In genomic region chr10:80985970-80986701, GRCm38 (mm10) we compare ENCODE assay signal across 8 mouse cellular contexts. TPM values are rescaled to one million over a fixed set of nuclear protein-coding genes. Genes with fewer than 3 reads are reported as not detected.
A peak's percentile ranks its signal among the peaks of the same experiment; 100 is the strongest.
DNase-seq lines count a peak whose midpoint lies in the region; ATAC-seq and TF ChIP-seq lines count a peak whose summit lies in the region.

No protein-coding gene starts in this region.

- no peak for DNase-seq in lung, embryonic 14.5 days
- DNase-seq in lung, postnatal 10 days, result no peak
- DNase-seq in adrenal gland, postnatal 10 days, result no peak
- DNase-seq in right cerebral cortex, adult 2 months (ENCODE audit: low spot score in 2 of 2), result no peak
- DNase-seq in gastrocnemius, postnatal 25 days, result no peak

- peak overlapping the region; percentile 64 for H3K4me2 ChIP-seq in lung, embryonic 14.5 days
- H3K4me2 ChIP-seq in embryonic facial prominence, embryonic 15.5 days (replicated peaks), result peak overlapping the region; percentile 56
- H3K4me2 ChIP-seq in limb, embryonic 12.5 days, result peak overlapping the region; percentile 50
- H3K4me2 ChIP-seq in neural tube, embryonic 15.5 days, result peak overlapping the region; percentile 51

- H3K36me3 ChIP-seq in lung, embryonic 14.5 days (ENCODE audit: insufficient read depth), result no peaks in the 10 kb centered on the region
- H3K36me3 ChIP-seq in embryonic facial prominence, embryonic 15.5 days, result no peaks in the 10 kb centered on the region
- no peaks in the 10 kb centered on the region for H3K36me3 ChIP-seq in limb, embryonic 12.5 days
- no peaks in the 10 kb centered on the region for H3K36me3 ChIP-seq in neural tube, embryonic 15.5 days

- no peak for TF ChIP-seq CTCF in lung, embryonic 14.5 days (IDR thresholded peaks at IDR 0.05; ENCODE audit: low read depth)

- H3K27me3 ChIP-seq in lung, embryonic 14.5 days (ENCODE audit: insufficient read depth, low read length), result peaks cover 31% of the 10 kb centered on the region
- peaks cover 34% of the 10 kb centered on the region for H3K27me3 ChIP-seq in embryonic facial prominence, embryonic 15.5 days
- H3K27me3 ChIP-seq in limb, embryonic 12.5 days, result peaks cover 67% of the 10 kb centered on the region
- H3K27me3 ChIP-seq in neural tube, embryonic 15.5 days (replicated peaks), result peaks cover 46% of the 10 kb centered on the region

- H3K9ac ChIP-seq in lung, embryonic 14.5 days, result peak overlapping the region; percentile 40
- H3K9ac ChIP-seq in embryonic facial prominence, embryonic 15.5 days, result no peak overlapping the region
- H3K9ac ChIP-seq in limb, embryonic 12.5 days (replicated peaks), result 0 out of 2 replicates have a peak overlapping the region, but pooled peaks have one; percentile 18
- H3K9ac ChIP-seq in neural tube, embryonic 15.5 days (replicated peaks), result peak overlapping the region; percentile 21; the same call in 1 of the 2 replicates

- peaks cover 5% of the 10 kb centered on the region for H3K4me1 ChIP-seq in lung, embryonic 14.5 days (ENCODE audit: insufficient read depth)
- peaks cover 16% of the 10 kb centered on the region for H3K4me1 ChIP-seq in embryonic facial prominence, embryonic 15.5 days
- peaks cover 12% of the 10 kb centered on the region for H3K4me1 ChIP-seq in limb, embryonic 12.5 days (replicated peaks)
- peaks cover 16% of the 10 kb centered on the region for H3K4me1 ChIP-seq in neural tube, embryonic 15.5 days

- no peak for ATAC-seq in lung, embryonic 14.5 days (ENCODE audit: insufficient read depth)
- ATAC-seq in embryonic facial prominence, embryonic 15.5 days (ENCODE audit: insufficient number of reproducible peaks, low FRiP score, low TSS enrichment, low read depth), result no peak
- no peak for ATAC-seq in limb, embryonic 12.5 days (ENCODE audit: insufficient number of reproducible peaks, insufficient read depth, low FRiP score, low TSS enrichment, low read depth)
- no peak for ATAC-seq in neural tube, embryonic 15.5 days (ENCODE audit: low FRiP score)

- 32% methylated on average over 13 of the region's 13 CpGs for WGBS in lung, embryonic 14.5 days
- WGBS in embryonic facial prominence, embryonic 15.5 days, result 29% methylated on average over 13 of the region's 13 CpGs
- WGBS in limb, embryonic 12.5 days, result 35% methylated on average over 13 of the region's 13 CpGs
- WGBS in neural tube, embryonic 15.5 days, result 37% methylated on average over 13 of the region's 13 CpGs

- H3K27ac ChIP-seq in lung, embryonic 14.5 days (ENCODE audit: low read depth), result no peak overlapping the region
- no peak overlapping the region for H3K27ac ChIP-seq in embryonic facial prominence, embryonic 15.5 days (replicated peaks)
- H3K27ac ChIP-seq in limb, embryonic 12.5 days, result no peak overlapping the region
- H3K27ac ChIP-seq in neural tube, embryonic 15.5 days (replicated peaks), result no peak overlapping the region

- peak overlapping the region; percentile 32 for H3K4me3 ChIP-seq in lung, embryonic 14.5 days (ENCODE audit: low read depth, low read length)
- peak overlapping the region; percentile 29 for H3K4me3 ChIP-seq in embryonic facial prominence, embryonic 15.5 days (replicated peaks)
- H3K4me3 ChIP-seq in limb, embryonic 12.5 days (replicated peaks), result peak overlapping the region; percentile 19; the same call in 1 of the 2 replicates
- H3K4me3 ChIP-seq in neural tube, embryonic 15.5 days (replicated peaks), result peak overlapping the region; percentile 26

- no peaks in the 10 kb centered on the region for H3K9me3 ChIP-seq in lung, embryonic 14.5 days (ENCODE audit: low read depth, low read length)
- no peaks in the 10 kb centered on the region for H3K9me3 ChIP-seq in embryonic facial prominence, embryonic 15.5 days (replicated peaks)
- no peaks in the 10 kb centered on the region for H3K9me3 ChIP-seq in limb, embryonic 12.5 days
- no peaks in the 10 kb centered on the region for H3K9me3 ChIP-seq in neural tube, embryonic 15.5 days (replicated peaks)

RNA-seq across cellular contexts. Expression of gene Gng7, which starts 28.6 kb away (rescaled TPM):
- 4.5 and 5.7 TPM in 2 replicates for polyA plus RNA-seq in lung, embryonic 14.5 days (2014; fragmentation: Nextera tagmentation; extraction: Ambion mirVana)
- polyA plus RNA-seq in embryonic facial prominence, embryonic 15.5 days (2015; fragmentation: Nextera tagmentation; extraction: Ambion mirVana), result 11.2 and 12.3 TPM in 2 replicates
- 6.2 and 6.4 TPM in 2 replicates for polyA plus RNA-seq in limb, embryonic 12.5 days (2016; fragmentation: Nextera tagmentation; extraction: Ambion mirVana)
- polyA plus RNA-seq in neural tube, embryonic 15.5 days (2015; fragmentation: Nextera tagmentation; extraction: Ambion mirVana), result 22.8 and 24.9 TPM in 2 replicates
- total RNA-seq in adrenal gland, postnatal 10 days (2021), result 1 to 10 TPM; 5.4 to 6.4 TPM
- total RNA-seq in gastrocnemius, postnatal 25 days (2021), result 1 to 10 TPM in 1 of 2 experiments, under 1 TPM in 1; 0.61 to 1.1 TPM

RNA-seq across cellular contexts. Expression of gene Diras1, which starts 39.3 kb away (rescaled TPM):
- polyA plus RNA-seq in lung, embryonic 14.5 days (2014; fragmentation: Nextera tagmentation; extraction: Ambion mirVana), result 0.08 and 0.09 TPM in 2 replicates
- polyA plus RNA-seq in embryonic facial prominence, embryonic 15.5 days (2015; fragmentation: Nextera tagmentation; extraction: Ambion mirVana), result 1.4 and 1.9 TPM in 2 replicates
- 0.33 TPM in 1 of 2 replicates, not detected in the other for polyA plus RNA-seq in limb, embryonic 12.5 days (2016; fragmentation: Nextera tagmentation; extraction: Ambion mirVana)
- 55.3 and 69.4 TPM in 2 replicates for polyA plus RNA-seq in neural tube, embryonic 15.5 days (2015; fragmentation: Nextera tagmentation; extraction: Ambion mirVana)
- total RNA-seq in adrenal gland, postnatal 10 days (2021), result 1 to 10 TPM; 2.8 to 3.4 TPM
- under 1 TPM in 1 of 2 experiments, not detected in 1; 0.51 TPM for total RNA-seq in gastrocnemius, postnatal 25 days (2021)

RNA-seq across cellular contexts. Expression of gene Slc39a3, which starts 51.1 kb away (rescaled TPM):
- polyA plus RNA-seq in lung, embryonic 14.5 days (2014; fragmentation: Nextera tagmentation; extraction: Ambion mirVana), result 11.7 and 15.2 TPM in 2 replicates
- polyA plus RNA-seq in embryonic facial prominence, embryonic 15.5 days (2015; fragmentation: Nextera tagmentation; extraction: Ambion mirVana), result 21.7 and 22.7 TPM in 2 replicates
- polyA plus RNA-seq in limb, embryonic 12.5 days (2016; fragmentation: Nextera tagmentation; extraction: Ambion mirVana), result 17.0 and 17.6 TPM in 2 replicates
- polyA plus RNA-seq in neural tube, embryonic 15.5 days (2015; fragmentation: Nextera tagmentation; extraction: Ambion mirVana), result 43.9 and 47.7 TPM in 2 replicates
- total RNA-seq in adrenal gland, postnatal 10 days (2021), result 10 to 100 TPM; 28.5 to 32.8 TPM
- total RNA-seq in gastrocnemius, postnatal 25 days (2021), result 10 to 100 TPM; 13.5 to 13.9 TPM

RNA-seq across cellular contexts. Expression of gene Gadd45b, which starts 56.3 kb away (rescaled TPM):
- polyA plus RNA-seq in lung, embryonic 14.5 days (2014; fragmentation: Nextera tagmentation; extraction: Ambion mirVana), result 18.3 and 24.6 TPM in 2 replicates
- 43.7 and 46.6 TPM in 2 replicates for polyA plus RNA-seq in embryonic facial prominence, embryonic 15.5 days (2015; fragmentation: Nextera tagmentation; extraction: Ambion mirVana)
- 19.4 and 20.6 TPM in 2 replicates for polyA plus RNA-seq in limb, embryonic 12.5 days (2016; fragmentation: Nextera tagmentation; extraction: Ambion mirVana)
- polyA plus RNA-seq in neural tube, embryonic 15.5 days (2015; fragmentation: Nextera tagmentation; extraction: Ambion mirVana), result 9.0 and 11.1 TPM in 2 replicates
- 10 to 100 TPM; 11.7 to 44.5 TPM for total RNA-seq in adrenal gland, postnatal 10 days (2021)
- 10 to 100 TPM; 12.7 to 30.0 TPM for total RNA-seq in gastrocnemius, postnatal 25 days (2021)

Comparison
In these comparisons a context has a peak if more than half of its experiments do, and no peak if none do; other contexts are left out.
1. RNA of gene Diras1, which starts 39.3 kb away (polyA plus RNA-seq): 55.3 to 69.4 TPM in neural tube, embryonic 15.5 days; 1.4 to 1.9 TPM in embryonic facial prominence, embryonic 15.5 days, 0.33 TPM in limb, embryonic 12.5 days and 0.08 to 0.09 TPM in lung, embryonic 14.5 days; every median in the first group is over 10 times any median in the second.
2. Peak in every context shown above with its lines, with median percentiles within 50 percentile points of each other: H3K4me2 ChIP-seq and H3K4me3 ChIP-seq.